Mouse (Mus musculus): ENCODE results near the gene Osmr.
"Not testable (repeated sequence)": the region's sequence is repeated elsewhere in the genome, so short reads cannot be mapped to it uniquely, and the experiment has no call there.

Osmr gene

DNA sequence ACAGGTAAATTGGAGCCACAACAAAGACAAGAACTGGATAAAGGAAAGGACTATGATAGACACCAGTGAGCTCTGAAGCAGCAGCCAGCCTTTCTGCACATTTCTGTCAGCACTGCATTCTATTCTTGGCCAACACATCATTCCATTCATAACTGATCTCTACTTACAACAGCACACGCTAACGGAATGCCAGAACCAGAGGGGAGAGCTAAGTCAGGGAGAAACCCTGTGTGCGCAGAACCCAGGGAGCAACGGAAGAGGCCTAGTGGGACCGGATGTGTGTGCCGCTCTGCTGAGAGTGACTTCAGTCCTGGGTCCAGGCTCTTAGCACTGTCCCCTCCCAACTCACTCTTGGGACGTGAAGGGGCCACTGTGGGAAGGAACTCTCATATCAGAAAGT lies 13.2 kb downstream of the Osmr start:
- no peak for DNase-seq (ENCODE audit: low read depth)

DNA sequence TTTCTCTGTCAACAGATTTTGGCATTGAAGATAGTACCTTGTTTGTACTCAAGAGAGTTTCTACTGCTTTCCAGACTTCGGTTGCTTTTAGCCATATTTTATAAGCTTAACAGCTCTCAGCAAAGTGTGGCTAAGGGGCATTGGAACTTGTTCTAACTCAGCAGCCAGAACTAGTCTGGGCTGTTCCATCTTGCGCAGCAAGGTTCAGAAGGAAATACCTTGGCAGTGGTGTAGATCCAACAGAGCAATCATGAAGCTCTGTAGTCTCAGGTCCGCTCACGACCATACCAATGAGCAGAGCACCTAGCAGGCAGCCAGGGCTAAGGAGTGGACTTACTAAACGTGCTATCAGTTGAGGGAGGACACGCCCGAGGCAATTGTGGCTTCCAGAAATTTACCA lies 15.0 kb downstream of the Osmr start:
- DNase-seq (ENCODE audit: low read depth) = no peak

DNA sequence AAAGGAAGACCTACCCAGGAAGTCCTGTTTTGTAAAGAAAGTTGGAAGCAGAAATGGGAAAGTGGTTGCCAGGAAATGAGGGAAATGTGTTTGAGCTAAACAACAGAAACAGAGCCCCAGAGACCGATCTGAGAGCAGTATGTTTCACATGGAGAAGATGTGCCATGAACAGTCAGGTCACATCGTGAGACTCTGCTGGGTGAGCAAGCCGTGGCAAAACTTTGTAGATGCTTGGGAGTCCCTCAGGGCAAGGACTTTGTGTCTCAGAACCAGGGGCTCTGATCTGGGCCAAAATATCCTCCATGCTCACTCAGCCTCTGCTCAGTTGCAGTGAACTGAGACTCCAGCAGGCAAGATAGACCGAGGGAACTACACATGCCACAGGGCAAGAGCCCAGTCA lies 15.9 kb downstream of the Osmr start:
- DNase-seq (ENCODE audit: low read depth) = no peak

DNA sequence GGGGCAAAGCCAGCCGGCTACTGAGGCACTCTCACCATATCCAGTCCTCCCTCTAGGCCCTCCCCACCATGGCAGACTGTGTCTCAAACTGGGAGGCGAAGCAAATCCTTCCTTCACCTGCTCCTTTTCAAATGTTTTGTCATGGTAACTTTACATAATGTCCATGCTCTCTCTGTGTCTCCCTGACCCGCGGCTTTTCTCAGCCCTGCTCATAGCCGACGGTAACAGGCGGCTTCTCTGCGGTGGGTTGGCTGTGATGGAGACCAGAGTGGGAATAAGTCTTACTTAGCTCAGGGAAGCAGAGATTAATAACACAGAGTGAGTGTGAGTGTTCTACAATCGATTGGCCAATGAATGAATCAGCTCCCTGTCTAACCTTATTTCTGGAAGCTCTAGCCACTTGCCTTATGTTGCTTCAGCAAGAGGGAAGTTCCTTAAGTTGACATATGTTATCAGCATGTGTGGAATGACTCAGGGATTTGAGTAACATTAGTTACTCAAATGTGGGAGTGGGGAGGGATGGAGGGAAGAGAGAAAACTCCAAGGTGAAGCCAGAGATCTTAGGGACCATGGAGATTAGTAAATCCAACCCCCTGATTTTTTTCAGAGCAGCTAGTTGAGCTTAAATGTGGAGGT lies 17.4 kb downstream of the Osmr start:
- no peak for DNase-seq (ENCODE audit: low read depth)

DNA sequence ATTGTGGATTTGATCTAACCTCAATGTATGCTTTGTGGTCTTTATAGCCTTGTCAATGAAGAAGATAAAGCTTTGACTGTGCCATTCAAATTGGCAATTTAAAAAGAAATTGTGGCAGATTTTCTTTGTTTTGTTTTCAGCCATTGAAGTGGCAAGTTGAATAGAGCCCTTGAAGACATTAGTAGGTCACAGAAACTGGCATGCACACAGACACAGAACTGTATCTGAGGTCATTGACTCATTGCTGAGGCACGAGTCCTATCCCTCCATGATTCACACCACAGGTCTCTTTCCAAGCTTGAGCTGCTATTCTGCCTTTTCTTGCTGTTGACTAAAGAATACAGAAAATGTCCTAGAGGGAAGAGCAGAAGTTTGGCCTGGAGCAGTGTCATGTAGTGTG lies 24.9 kb downstream of the Osmr start:
- no peak for DNase-seq (ENCODE audit: low read depth)

DNA sequence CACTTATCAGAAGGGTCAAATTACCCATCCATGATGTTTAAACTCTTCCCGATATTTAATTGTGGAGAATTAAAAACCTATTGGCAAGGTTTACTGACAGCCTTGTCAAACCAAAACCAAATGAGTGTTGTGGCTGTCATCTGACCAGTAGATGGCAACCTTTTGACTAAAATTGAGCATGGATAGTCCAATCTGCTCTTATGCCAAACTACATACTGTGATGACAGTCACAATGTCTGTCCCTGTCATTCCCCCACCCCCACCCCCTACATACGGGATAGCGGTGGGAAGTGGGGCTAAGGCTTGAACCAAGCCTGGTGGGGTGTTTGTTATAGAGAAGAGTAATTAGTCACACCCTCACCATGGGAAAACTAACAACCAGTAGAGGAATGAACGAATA lies 34.6 kb downstream of the Osmr start:
- peak; percentile 2 for DNase-seq (ENCODE audit: low read depth)

DNA sequence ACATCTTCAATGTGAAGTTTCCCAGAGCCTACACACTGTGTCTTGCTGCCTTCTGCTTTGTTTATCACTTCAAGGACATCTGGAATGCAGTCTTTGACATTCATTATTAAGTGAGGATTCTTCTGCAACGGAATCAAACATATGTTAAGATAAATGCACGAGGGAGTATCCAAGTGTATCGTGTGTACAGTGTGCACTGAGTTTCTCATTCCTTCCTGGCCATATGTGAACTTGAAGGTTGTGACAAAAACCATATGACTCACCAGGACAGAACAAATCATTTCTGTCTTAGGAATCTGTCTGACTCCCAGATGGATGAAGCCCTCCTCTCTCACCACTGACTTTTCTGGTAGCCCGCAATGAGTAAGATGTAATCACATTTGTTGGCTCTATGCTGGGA lies 59.0 kb downstream of the Osmr start:
- no peak for DNase-seq (ENCODE audit: low read depth)

DNA sequence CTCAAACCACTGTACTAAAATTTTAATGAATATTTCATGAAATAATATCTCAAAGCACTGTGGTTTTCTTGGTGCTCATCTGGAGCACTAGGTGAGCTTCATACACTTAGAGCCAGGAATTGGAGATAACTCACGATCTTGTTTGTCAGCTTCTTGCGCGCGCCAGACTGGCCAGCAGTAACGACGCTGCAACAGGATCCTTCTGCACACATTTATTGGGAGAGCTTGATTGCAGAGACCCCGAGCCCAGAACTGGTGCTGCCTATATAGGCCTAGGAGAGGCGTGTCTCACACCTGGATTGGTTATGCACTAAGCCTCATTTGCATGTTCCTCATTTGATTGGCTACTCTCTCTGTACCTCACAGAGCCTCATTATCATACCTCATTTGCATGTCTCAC lies 73.6 kb downstream of the Osmr start:
- DNase-seq (ENCODE audit: low read depth) = not testable (repeated sequence)

DNA sequence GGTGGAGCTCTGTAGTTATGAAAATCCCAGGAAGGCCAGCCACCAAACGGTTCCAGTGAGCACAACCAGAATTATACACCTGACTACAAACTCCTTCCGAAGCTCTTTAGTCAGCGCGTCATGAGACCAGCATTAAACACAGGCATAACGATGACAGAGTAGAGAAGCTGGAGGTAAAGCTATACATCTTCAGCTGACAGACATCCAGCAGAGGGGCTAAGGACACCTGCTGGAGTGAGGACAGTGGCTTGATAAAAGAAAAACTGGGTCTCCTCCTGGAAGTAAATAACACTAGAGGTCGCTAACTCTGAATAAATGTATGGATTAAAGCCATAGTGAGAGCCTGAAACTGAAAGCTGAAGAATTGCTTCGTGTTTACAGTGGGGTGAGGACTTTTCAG lies 81.9 kb downstream of the Osmr start:
- no peak for DNase-seq (ENCODE audit: low read depth)

DNA sequence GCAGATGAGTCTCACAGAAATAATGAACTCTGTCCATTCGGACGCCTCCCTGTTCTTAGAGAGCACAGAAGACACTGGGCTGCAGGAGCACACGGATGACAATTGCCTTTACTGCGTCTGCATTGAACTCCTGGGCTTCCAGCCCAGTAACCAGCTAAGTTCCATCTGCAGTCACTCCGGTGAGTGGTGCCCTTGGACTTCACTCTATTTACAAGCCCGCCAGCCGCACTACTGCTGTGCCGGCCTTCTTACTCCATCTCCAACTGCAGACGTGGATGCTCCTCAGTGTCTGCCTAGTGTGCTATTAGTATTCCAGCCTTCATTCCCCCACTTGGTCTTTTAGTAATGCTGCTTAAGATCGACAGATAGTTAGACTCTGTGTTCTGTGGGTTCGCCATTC lies 83.1 kb downstream of the Osmr start:
- DNase-seq (ENCODE audit: low read depth) = no peak

DNA sequence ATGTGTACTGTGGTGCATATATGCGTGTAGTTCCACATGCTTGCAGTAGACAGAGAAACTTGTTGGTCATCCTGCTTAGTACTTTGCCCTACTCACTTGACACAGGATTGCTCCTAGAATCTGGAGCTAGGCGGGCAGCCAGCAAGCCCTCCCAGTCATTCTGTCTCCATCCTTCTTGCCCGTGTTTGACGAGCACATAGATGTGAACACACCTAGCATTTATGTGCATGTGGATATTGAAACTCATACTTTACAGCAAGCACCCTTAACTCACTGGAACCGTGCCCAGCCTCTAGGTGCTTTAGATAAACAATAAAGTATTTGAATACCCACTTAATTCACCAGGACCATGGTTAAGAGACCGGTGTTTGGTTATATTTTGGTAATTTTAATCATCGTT lies 84.8 kb downstream of the Osmr start:
- no peak for DNase-seq (ENCODE audit: low read depth)

DNA sequence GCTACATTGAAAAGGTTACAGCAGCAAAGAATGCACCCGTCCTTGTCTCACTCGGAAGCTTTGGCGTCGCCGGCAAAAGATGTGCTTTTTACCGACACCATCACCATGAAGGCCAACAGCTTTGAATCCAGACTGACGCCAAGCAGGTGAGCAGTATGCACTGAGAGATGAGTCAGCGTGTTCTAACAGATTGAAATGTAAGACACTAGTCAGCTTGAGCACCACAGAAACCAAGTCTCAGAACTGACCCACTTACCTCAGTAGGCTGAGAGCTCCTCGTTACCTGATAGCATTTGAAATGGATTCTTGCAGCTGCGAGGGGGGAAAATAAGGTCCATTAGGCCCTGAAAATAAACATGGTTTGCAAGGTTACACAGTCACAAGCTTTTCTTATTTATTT lies 87.5 kb downstream of the Osmr start:
- no peak for DNase-seq (ENCODE audit: low read depth)

DNA sequence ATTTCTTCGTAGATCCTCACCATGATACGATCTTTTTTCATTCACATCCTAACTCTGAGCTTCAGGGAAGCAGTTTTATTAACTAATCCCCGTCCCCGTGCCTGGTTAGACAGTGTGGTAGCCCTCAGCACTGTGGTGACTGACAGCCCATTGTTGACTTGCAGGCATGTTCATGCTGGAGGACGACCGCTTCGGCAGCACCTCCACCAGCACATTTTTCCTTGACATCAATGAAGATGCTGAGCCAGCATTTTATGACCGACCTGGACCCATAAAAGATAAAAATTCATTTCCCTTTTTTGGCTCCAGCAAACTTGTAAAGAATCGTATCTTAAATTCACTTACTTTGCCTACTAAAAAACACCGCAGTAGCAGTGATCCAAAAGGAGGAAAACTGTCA lies 88.6 kb downstream of the Osmr start:
- no peak for DNase-seq (ENCODE audit: low read depth)

DNA sequence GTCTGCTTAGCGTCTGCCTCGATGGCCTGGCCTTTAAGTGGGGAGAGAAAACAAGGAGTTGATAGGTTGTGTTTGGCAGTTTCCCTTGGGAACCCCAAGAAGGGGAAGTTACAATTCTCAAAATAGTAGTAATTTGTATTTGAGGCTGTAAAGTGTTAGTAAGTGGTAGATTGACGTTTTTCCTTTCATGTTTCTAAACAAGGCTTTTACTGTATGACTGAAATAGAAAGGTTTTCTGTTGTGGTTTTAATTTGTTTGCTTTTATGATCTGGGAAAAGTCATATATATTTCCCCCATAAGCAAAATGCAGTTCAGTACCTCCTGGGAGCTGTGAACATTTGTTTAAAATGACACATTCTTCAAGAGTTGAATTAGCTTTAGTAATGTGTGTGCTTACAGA lies 102.5 kb downstream of the Osmr start:
- no peak for DNase-seq (ENCODE audit: low read depth)
